Mouse (Mus musculus): ENCODE data around the gene Entpd7. TPM values are rescaled to one million over a fixed set of nuclear protein-coding genes. Genes with fewer than 3 reads are reported as not detected.

Gene Entpd7
- polyA plus RNA-seq, 1 experiment from 2014 or later = 2.5 TPM

DNA sequence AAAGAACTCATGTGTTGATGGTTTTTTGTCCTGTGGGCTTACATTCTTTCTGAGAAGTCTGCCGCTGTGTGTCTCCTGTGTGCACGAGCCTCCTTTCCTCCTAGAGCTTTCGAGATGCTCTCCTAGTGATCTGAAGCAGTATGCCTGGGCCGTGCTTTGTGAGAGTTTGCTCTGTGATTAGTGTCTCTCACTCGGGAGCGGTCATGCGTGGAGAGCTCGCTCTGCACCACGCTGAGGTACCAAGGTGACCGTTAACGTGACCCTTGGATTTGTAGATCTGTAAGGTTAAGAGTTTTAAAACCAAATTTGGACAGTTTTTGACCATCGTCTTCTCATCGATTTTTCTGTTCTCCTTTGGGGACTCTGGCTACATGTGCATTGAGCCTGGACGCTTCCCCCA, 3.3 kb downstream of the Entpd7 start:
- H3K4me2 ChIP-seq (ENCODE audit: low read depth, low read length) = no peak overlapping the region
- no peaks in the 10 kb centered on the region for H3K27me3 ChIP-seq (ENCODE audit: control insufficient read depth, insufficient read depth, low read depth, low read length)
- H3K27ac ChIP-seq (ENCODE audit: low read length) = no peak overlapping the region
- H3K9me3 ChIP-seq (replicated peaks; ENCODE audit: control insufficient read depth, low read length) = no peaks in the 10 kb centered on the region
- H3K9ac ChIP-seq (ENCODE audit: low read depth, low read length) = no peak overlapping the region
- no peak for ATAC-seq (ENCODE audit: low read depth)
- no peak overlapping the region for H3K4me3 ChIP-seq (ENCODE audit: low read depth, low read length)
- WGBS (ENCODE audit: insufficient replicate concordance) = 82% methylated on average over 14 of the region's 14 CpGs
- peaks cover 9% of the 10 kb centered on the region for H3K4me1 ChIP-seq (ENCODE audit: control insufficient read depth, low read depth, low read length)
- H3K36me3 ChIP-seq (ENCODE audit: control insufficient read depth, insufficient read depth) = no peaks in the 10 kb centered on the region

DNA sequence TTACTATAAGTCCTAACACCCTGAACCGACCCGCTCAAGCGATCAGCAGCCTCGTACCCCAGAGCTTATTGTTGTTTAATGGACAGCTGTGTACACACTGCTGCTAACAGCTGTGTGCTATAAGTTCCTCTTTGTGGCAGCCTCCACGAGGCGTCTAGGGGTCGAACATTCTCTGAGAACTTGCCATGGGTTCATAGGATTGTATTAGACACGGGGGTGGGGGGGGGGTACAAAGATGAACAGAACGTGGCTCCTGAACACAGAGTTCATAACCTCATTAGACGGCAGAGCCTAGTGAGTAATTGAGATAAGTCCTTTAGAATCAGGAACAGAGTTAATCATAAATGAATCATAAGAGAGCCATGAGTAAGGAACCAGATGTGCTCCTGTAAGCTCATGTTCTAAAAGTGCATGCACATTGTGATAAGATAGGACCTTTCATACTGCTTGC, 6.1 kb downstream of the Entpd7 start:
- Histone ChIP-seq H3K27ac (ENCODE audit: low read length) (no peak overlapping the region), H3K9ac (ENCODE audit: low read depth, low read length) (no peak overlapping the region), H3K4me1 (ENCODE audit: control insufficient read depth, low read depth, low read length) (peaks cover under 1% of the 10 kb centered on the region; the same call in 1 of the 2 replicates), H3K27me3 (ENCODE audit: control insufficient read depth, insufficient read depth, low read depth, low read length) (no peaks in the 10 kb centered on the region), H3K4me2 (ENCODE audit: low read depth, low read length) (no peak overlapping the region), H3K36me3 (ENCODE audit: control insufficient read depth, insufficient read depth) (no peaks in the 10 kb centered on the region), H3K4me3 (ENCODE audit: low read depth, low read length) (no peak overlapping the region), H3K9me3 (replicated peaks; ENCODE audit: control insufficient read depth, low read length) (no peaks in the 10 kb centered on the region)
- no peak for ATAC-seq (ENCODE audit: low read depth)
- whole genome bisulfite sequencing (ENCODE audit: insufficient replicate concordance) = 36% methylated on average over 10 of the region's 10 CpGs

DNA sequence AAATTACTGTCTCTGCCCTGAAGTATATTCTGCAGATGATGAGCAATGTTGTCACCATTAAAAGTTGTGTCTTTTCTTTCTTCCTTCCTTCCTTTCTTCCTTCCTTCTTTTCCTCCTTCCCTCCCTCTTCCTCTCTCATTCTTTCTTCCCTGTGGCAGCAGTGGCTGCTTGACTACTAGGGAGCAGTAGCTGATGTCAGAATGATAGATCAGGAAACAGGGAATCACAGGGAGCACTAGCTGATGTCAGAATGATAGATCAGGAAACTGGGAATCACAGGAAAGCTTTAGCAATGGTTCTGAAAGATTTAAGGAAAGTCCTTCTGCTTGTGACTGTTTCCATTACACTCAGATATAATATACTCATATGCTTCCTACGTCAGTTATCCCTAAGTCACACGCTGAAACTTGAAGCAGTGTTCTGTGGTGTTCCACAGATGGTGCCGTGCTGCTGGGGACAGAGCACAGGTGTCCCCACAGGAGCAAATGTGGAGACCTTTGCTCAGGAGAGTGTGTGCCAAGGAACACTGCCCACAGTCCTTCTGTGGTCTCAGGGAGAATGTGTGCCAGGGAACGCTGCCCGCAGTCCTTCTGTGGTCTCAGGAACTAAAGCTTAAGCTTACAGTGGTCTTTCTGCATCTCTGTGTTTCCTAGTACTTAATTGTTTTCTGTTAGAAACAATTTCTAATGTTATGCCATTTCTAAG, 8.3 kb downstream of the Entpd7 start:
- H3K27me3 ChIP-seq (ENCODE audit: control insufficient read depth, insufficient read depth, low read depth, low read length) = no peaks in the 10 kb centered on the region
- WGBS (ENCODE audit: insufficient replicate concordance) = 77% methylated on average over 5 of the region's 5 CpGs
- ATAC-seq (ENCODE audit: low read depth) = no peak
- no peaks in the 10 kb centered on the region for H3K9me3 ChIP-seq (replicated peaks; ENCODE audit: control insufficient read depth, low read length)
- H3K4me3 ChIP-seq (ENCODE audit: low read depth, low read length) = no peak overlapping the region
- no peak overlapping the region for H3K4me2 ChIP-seq (ENCODE audit: low read depth, low read length)
- H3K27ac ChIP-seq (ENCODE audit: low read length) = no peak overlapping the region
- no peaks in the 10 kb centered on the region; the same call in 1 of the 2 replicates for H3K36me3 ChIP-seq (ENCODE audit: control insufficient read depth, insufficient read depth)
- no peaks in the 10 kb centered on the region; the same call in 1 of the 2 replicates for H3K4me1 ChIP-seq (ENCODE audit: control insufficient read depth, low read depth, low read length)
- H3K9ac ChIP-seq (ENCODE audit: low read depth, low read length) = no peak overlapping the region

DNA sequence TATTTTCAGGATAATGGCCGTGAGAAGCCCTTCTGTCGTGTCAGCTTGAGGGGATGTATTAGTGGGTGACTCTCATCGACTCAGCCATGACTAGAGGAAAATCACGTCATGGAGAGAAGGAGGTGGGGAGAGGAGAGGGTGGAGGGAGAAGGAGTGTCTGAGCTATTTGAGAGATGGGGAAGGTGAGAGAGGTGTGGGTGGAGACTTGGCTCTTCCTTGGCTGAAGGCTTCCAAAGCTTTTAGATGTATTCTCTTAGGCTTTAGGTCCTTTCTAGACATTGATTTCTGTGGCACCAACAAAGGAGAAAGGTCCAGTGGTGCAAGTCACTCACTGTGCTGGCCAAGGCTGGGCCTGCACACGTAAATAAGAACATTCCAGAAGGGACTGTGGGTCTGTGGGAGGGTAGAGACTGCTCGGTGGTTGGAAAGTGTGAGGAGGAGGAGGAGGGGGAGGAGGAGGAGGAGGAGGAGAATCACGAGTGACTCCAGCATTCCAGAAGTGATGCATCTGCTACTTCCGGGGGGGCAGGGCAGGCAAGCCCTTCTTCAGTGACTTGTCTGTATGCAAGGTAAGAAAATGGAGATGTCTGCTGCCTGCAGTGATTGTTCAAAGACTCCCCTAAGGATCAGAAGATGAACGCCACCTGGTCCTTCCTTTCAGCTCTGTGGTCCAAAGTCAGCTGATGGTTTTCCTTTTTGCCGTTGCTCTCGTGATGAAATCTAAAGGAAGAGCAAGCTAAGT, 9.7 kb downstream of the Entpd7 start:
- ATAC-seq (ENCODE audit: low read depth) = no peak
- no peak overlapping the region for H3K9ac ChIP-seq (ENCODE audit: low read depth, low read length)
- no peak overlapping the region for H3K4me3 ChIP-seq (ENCODE audit: low read depth, low read length)
- no peaks in the 10 kb centered on the region for H3K27me3 ChIP-seq (ENCODE audit: control insufficient read depth, insufficient read depth, low read depth, low read length)
- no peaks in the 10 kb centered on the region; the same call in 1 of the 2 replicates for H3K4me1 ChIP-seq (ENCODE audit: control insufficient read depth, low read depth, low read length)
- WGBS (ENCODE audit: insufficient replicate concordance) = 64% methylated on average over 11 of the region's 11 CpGs
- no peaks in the 10 kb centered on the region; the same call in 1 of the 2 replicates for H3K36me3 ChIP-seq (ENCODE audit: control insufficient read depth, insufficient read depth)
- H3K9me3 ChIP-seq (replicated peaks; ENCODE audit: control insufficient read depth, low read length) = no peaks in the 10 kb centered on the region
- no peak overlapping the region for H3K27ac ChIP-seq (ENCODE audit: low read length)
- H3K4me2 ChIP-seq (ENCODE audit: low read depth, low read length) = no peak overlapping the region

DNA sequence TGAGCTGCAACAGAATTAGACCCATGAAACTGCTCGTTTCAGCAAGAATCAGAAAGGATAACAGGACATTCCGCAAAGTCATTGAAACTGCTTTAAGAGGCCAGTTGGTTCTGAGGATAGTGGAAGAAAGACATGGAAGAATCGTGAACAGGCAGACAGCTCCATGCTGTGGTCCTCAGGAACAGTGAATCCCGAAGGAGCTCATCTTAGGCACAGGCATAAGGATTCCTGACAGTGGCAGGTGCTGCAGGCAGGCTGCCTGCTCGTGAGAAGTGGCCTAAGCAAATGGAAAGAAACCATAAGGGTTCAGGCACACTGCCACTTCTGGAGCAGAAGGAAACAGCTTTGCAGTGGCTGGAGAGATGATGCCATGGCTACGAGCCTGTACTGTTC, 10.3 kb downstream of the Entpd7 start:
- Histone ChIP-seq H3K4me1 (ENCODE audit: control insufficient read depth, low read depth, low read length) (no peaks in the 10 kb centered on the region; the same call in 1 of the 2 replicates), H3K36me3 (ENCODE audit: control insufficient read depth, insufficient read depth) (no peaks in the 10 kb centered on the region; the same call in 1 of the 2 replicates), H3K9ac (ENCODE audit: low read depth, low read length) (no peak overlapping the region), H3K9me3 (replicated peaks; ENCODE audit: control insufficient read depth, low read length) (no peaks in the 10 kb centered on the region), H3K4me3 (ENCODE audit: low read depth, low read length) (no peak overlapping the region), H3K27me3 (ENCODE audit: control insufficient read depth, insufficient read depth, low read depth, low read length) (no peaks in the 10 kb centered on the region), H3K4me2 (ENCODE audit: low read depth, low read length) (no peak overlapping the region), H3K27ac (ENCODE audit: low read length) (no peak overlapping the region)
- ATAC-seq (ENCODE audit: low read depth) = no peak
- WGBS (ENCODE audit: insufficient replicate concordance) = 65% methylated on average over 6 of the region's 6 CpGs

DNA sequence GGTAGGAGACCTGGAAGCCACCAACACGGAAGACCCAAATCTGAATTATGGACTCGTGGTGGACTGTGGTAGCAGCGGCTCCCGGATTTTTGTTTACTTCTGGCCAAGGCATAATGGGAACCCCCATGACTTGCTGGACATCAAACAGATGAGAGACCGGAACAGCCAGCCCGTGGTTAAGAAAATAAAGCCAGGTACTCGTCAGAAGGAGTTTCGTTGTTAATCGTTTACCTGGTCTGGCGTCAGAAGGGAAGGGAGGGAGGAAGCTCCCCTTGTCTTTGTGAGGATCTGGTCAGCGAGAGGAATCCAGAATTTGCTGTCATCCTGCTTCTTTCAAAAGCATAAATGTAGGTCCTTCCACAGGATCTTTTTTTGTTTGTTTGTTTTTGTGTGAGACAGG, 14.7 kb downstream of the Entpd7 start:
- Histone ChIP-seq H3K9ac (ENCODE audit: low read depth, low read length) (no peak overlapping the region), H3K4me3 (ENCODE audit: low read depth, low read length) (no peak overlapping the region), H3K9me3 (replicated peaks; ENCODE audit: control insufficient read depth, low read length) (no peaks in the 10 kb centered on the region), H3K27ac (ENCODE audit: low read length) (no peak overlapping the region), H3K27me3 (ENCODE audit: control insufficient read depth, insufficient read depth, low read depth, low read length) (no peaks in the 10 kb centered on the region), H3K4me1 (ENCODE audit: control insufficient read depth, low read depth, low read length) (no peaks in the 10 kb centered on the region), H3K36me3 (ENCODE audit: control insufficient read depth, insufficient read depth) (no peaks in the 10 kb centered on the region; the same call in 1 of the 2 replicates), H3K4me2 (ENCODE audit: low read depth, low read length) (no peak overlapping the region)
- WGBS (ENCODE audit: insufficient replicate concordance) = 70% methylated on average over 11 of the region's 11 CpGs
- no peak for ATAC-seq (ENCODE audit: low read depth)

DNA sequence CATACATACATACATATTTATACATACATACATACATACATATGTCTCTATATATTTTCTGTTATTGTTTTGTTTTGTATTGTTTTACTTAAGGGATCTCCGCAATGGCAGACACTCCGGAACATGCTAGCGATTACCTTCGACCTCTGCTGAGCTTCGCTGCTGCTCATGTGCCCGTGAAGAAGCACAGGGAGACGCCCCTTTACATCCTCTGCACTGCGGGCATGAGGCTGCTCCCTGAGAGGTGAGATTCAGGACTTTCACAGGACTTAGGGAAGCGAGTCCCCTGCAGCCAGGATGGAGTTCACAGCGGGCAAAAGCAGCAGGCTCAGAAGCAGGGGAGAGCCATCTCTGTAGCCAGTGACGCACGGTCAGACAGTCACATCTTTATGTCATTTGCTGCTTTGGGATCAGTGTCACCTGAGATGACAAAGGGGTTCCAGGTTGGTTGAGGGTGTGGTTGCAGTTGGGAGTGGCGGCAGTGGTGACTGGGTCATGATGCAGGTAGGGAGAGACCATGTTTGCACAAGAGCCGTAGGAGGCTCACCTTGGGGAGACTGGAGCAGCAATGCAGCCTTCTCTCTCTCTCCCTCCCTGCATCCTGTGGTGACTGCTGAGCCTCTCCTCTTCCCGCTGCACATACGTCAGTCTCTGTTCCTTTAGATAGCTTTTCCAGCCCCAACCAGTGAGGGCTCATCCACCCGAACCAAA, 15.5 kb downstream of the Entpd7 start:
- no peaks in the 10 kb centered on the region for H3K9me3 ChIP-seq (replicated peaks; ENCODE audit: control insufficient read depth, low read length)
- no peaks in the 10 kb centered on the region; the same call in 1 of the 2 replicates for H3K36me3 ChIP-seq (ENCODE audit: control insufficient read depth, insufficient read depth)
- no peak overlapping the region for H3K4me2 ChIP-seq (ENCODE audit: low read depth, low read length)
- 78% methylated on average over 17 of the region's 17 CpGs for WGBS (ENCODE audit: insufficient replicate concordance)
- H3K4me1 ChIP-seq (ENCODE audit: control insufficient read depth, low read depth, low read length) = no peaks in the 10 kb centered on the region
- no peaks in the 10 kb centered on the region for H3K27me3 ChIP-seq (ENCODE audit: control insufficient read depth, insufficient read depth, low read depth, low read length)
- no peak overlapping the region for H3K27ac ChIP-seq (ENCODE audit: low read length)
- H3K9ac ChIP-seq (ENCODE audit: low read depth, low read length) = no peak overlapping the region
- H3K4me3 ChIP-seq (ENCODE audit: low read depth, low read length) = no peak overlapping the region
- ATAC-seq (ENCODE audit: low read depth) = no peak

DNA sequence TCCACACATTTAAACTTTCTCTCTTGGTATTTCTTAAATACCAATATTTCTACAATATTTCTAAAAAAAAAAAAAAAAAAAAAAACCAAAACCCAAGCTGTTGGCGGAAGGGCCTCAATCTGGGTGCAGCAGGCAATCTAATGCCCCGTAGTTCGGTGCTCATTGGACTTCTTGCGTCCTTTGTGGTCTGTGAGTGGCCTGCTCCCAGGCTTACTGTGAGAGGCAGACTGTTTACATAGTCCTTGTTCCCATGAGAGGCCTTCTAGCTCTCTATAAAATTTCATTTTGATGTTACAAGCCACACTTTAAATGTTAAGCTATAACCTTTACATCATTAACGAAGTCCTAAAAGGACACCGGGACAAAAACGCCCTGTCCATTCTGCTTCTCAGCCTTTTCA, 18.7 kb downstream of the Entpd7 start:
- no peaks in the 10 kb centered on the region for H3K27me3 ChIP-seq (ENCODE audit: control insufficient read depth, insufficient read depth, low read depth, low read length)
- H3K9me3 ChIP-seq (replicated peaks; ENCODE audit: control insufficient read depth, low read length) = no peaks in the 10 kb centered on the region
- no peak overlapping the region for H3K4me2 ChIP-seq (ENCODE audit: low read depth, low read length)
- no peak overlapping the region for H3K9ac ChIP-seq (ENCODE audit: low read depth, low read length)
- H3K4me3 ChIP-seq (ENCODE audit: low read depth, low read length) = no peak overlapping the region
- no peak overlapping the region for H3K27ac ChIP-seq (ENCODE audit: low read length)
- peaks cover 8% of the 10 kb centered on the region for H3K4me1 ChIP-seq (ENCODE audit: control insufficient read depth, low read depth, low read length)
- WGBS (ENCODE audit: insufficient replicate concordance) = 87% methylated on average over 7 of the region's 7 CpGs
- H3K36me3 ChIP-seq (ENCODE audit: control insufficient read depth, insufficient read depth) = no peaks in the 10 kb centered on the region
- ATAC-seq (ENCODE audit: low read depth) = no peak

Data from liver, embryonic 16.5 days (tissue).